Mouse (Mus musculus): ENCODE measurements around the gene Cyp2u1. TPM values are rescaled to one million over a fixed set of nuclear protein-coding genes. Genes with fewer than 3 reads are reported as not detected.

Cyp2u1 gene
- polyA plus RNA-seq, 1 experiment from 2014 or later: 7.0 TPM

Other genes with a start within 250 kb of the Cyp2u1 start
- 12.1 and 12.7 TPM in 2 replicates for gene Lef1, start 192.8 kb downstream of the Cyp2u1 start, polyA plus RNA-seq (2015; fragmentation: Nextera tagmentation; extraction: Ambion mirVana)
- gene Hadh, start 31.1 kb downstream of the Cyp2u1 start, polyA plus RNA-seq (2015; fragmentation: Nextera tagmentation; extraction: Ambion mirVana): 20.1 and 21.6 TPM in 2 replicates
- 1.0 and 1.3 TPM in 2 replicates for gene Sgms2, start 188.2 kb upstream of the Cyp2u1 start, polyA plus RNA-seq (2015; fragmentation: Nextera tagmentation; extraction: Ambion mirVana)